Mouse (Mus musculus): ENCODE results near the gene Banp. TPM values are rescaled to one million over a fixed set of nuclear protein-coding genes. Genes with fewer than 3 reads are reported as not detected.

The Banp gene
- polyA plus RNA-seq, 1 experiment from 2014 or later = 55.4 TPM

- no peak overlapping the region for H3K27ac ChIP-seq
- DNase-seq (ENCODE audit: low spot score) = no peak
- no peak overlapping the region for H3K4me3 ChIP-seq
- 78% methylated on average over 4 of the region's 4 CpGs for WGBS
- no peaks in the 10 kb centered on the region for H3K9me3 ChIP-seq (replicated peaks)
- H3K4me1 ChIP-seq = peaks cover 69% of the 10 kb centered on the region
- H3K27me3 ChIP-seq (ENCODE audit: low read depth, poor library complexity, severe bottlenecking) = peaks cover 54% of the 10 kb centered on the region
- H3K36me3 ChIP-seq = no peaks in the 10 kb centered on the region
These were observed 125.4 kb downstream of the Banp start for GRCm38 (mm10) chr8:122074977-122075376.

- Histone ChIP-seq H3K36me3 (no peaks in the 10 kb centered on the region), H3K4me1 (peaks cover 77% of the 10 kb centered on the region), H3K27me3 (ENCODE audit: low read depth, poor library complexity, severe bottlenecking) (peaks cover 48% of the 10 kb centered on the region), H3K27ac (peak overlapping the region; percentile 1; the same call in 1 of the 2 replicates), H3K4me3 (no peak overlapping the region), H3K9me3 (replicated peaks) (no peaks in the 10 kb centered on the region)
- WGBS = 24% methylated on average over 23 of the region's 23 CpGs
- DNase-seq (ENCODE audit: low spot score) = no peak
These were observed 126.8 kb downstream of the Banp start for GRCm38 (mm10) chr8:122076183-122076842.

- Histone ChIP-seq H3K27me3 (ENCODE audit: low read depth, poor library complexity, severe bottlenecking) (peaks cover 46% of the 10 kb centered on the region), H3K4me1 (peaks cover 82% of the 10 kb centered on the region), H3K4me3 (no peak overlapping the region), H3K36me3 (no peaks in the 10 kb centered on the region), H3K9me3 (replicated peaks) (no peaks in the 10 kb centered on the region), H3K27ac (peak overlapping the region; percentile 74; the same call in 1 of the 2 replicates)
- WGBS = 84% methylated on average over 12 of the region's 12 CpGs
- no peak for DNase-seq (ENCODE audit: low spot score)
These were observed 128.8 kb downstream of the Banp start for GRCm38 (mm10) chr8:122078321-122078720.

Small RNA genes within 50 kb of the gene (microRNA-seq; reads per million reads assigned to microRNA genes)
- 0.88 reads per million for gene Mir7237

Other genes starting within 250 kb of the Banp start
- 0.65 and 0.69 TPM in 2 replicates for gene Jph3, start 220.1 kb upstream of the Banp start, polyA plus RNA-seq (2016; fragmentation: Nextera tagmentation; extraction: Ambion mirVana)
- 64.2 and 64.4 TPM in 2 replicates for gene Klhdc4, start 120.2 kb upstream of the Banp start, polyA plus RNA-seq (2016; fragmentation: Nextera tagmentation; extraction: Ambion mirVana)
- gene Slc7a5, start 42.1 kb upstream of the Banp start, polyA plus RNA-seq (2016; fragmentation: Nextera tagmentation; extraction: Ambion mirVana) = 16.8 and 19.3 TPM in 2 replicates
- gene Car5a, start 4.8 kb upstream of the Banp start, polyA plus RNA-seq (2016; fragmentation: Nextera tagmentation; extraction: Ambion mirVana) = 0.20 TPM in 1 of 2 replicates, not detected in the other